Mouse (Mus musculus) ES-E14 (cell line): ENCODE data around the gene Ugt1a10. TPM values are rescaled to one million over a fixed set of nuclear protein-coding genes. Genes with fewer than 3 reads are reported as not detected.

Experiments
- DNase-seq: peaks from one replicate; pipeline ENCODE4 v3.0.0-alpha.2; 2013; ENCODE audit warnings: low read depth, low spot score
- H3K27ac ChIP-seq: 2 replicates; pipeline ENCODE4 v1.5.1; 2012; ENCODE audit warnings: low read depth, mild to moderate bottlenecking, low read length, moderate library complexity, mixed read lengths; ENCODE audit not compliant: poor library complexity, insufficient read depth, severe bottlenecking
- H3K36me3 ChIP-seq: 2 replicates; pipeline ENCODE4 v1.6.1; 2012; ENCODE audit warnings: mild to moderate bottlenecking, low read length, moderate library complexity, mixed read lengths; ENCODE audit not compliant: control insufficient read depth, poor library complexity, insufficient read depth, severe bottlenecking
- H3K4me1 ChIP-seq, 2 experiments: fragments of 150-350 bp in 1 of 2; sonication (generic) in 1 of 2; 2 replicates each; pipeline ENCODE4 v1.6.1; 2012; ENCODE audit warnings: low read length in 2 of 2, mild to moderate bottlenecking in 1 of 2, mixed read lengths in 1 of 2; ENCODE audit not compliant: control insufficient read depth in 2 of 2, insufficient read depth in 2 of 2, poor library complexity in 1 of 2
- H3K4me3 ChIP-seq, 2 experiments: fragments of 150-350 bp in 1 of 2; sonication (generic) in 1 of 2; 2 replicates each; pipeline ENCODE4 v1.5.1; 2012; ENCODE audit warnings: low read length in 2 of 2, low read depth in 1 of 2, mild to moderate bottlenecking in 1 of 2, mixed read lengths in 1 of 2; ENCODE audit not compliant: insufficient read depth in 1 of 2, poor library complexity in 1 of 2, severe bottlenecking in 1 of 2
- H3K9ac ChIP-seq: 2 replicates; pipeline ENCODE4 v1.6.1; 2012; ENCODE audit warnings: low read depth, mild to moderate bottlenecking, low read length, mixed read lengths; ENCODE audit not compliant: poor library complexity, insufficient read depth, severe bottlenecking
- H3K9me3 ChIP-seq: fragments of 150-350 bp; sonication (generic); 2 replicates; pipeline ENCODE4 v1.6.1; 2012; ENCODE audit warnings: low read depth, mild to moderate bottlenecking, low read length; ENCODE audit not compliant: control insufficient read depth, insufficient read depth
- CHD2 ChIP-seq: IDR thresholded peaks from 2 replicates; pipeline ENCODE4 v1.6.1; 2014; ENCODE audit warnings: mild to moderate bottlenecking, low read depth, low read length, inconsistent platforms
- HCFC1 ChIP-seq: IDR thresholded peaks from 2 replicates; pipeline ENCODE4 v1.6.1; 2012; ENCODE audit warnings: low read length, inconsistent platforms, borderline replicate concordance; ENCODE audit not compliant: insufficient read depth
- MAFK ChIP-seq: IDR thresholded peaks from 2 replicates; pipeline ENCODE4 v1.6.1; 2014; ENCODE audit warnings: mild to moderate bottlenecking, low read depth, low read length, inconsistent platforms; ENCODE audit not compliant: insufficient read depth
- ZC3H11A ChIP-seq: IDR thresholded peaks from 2 replicates; pipeline ENCODE4 v1.6.1; 2012; ENCODE audit warnings: low read depth, mild to moderate bottlenecking, inconsistent platforms, low read length, borderline replicate concordance
- ZNF384 ChIP-seq: IDR thresholded peaks from 2 replicates; pipeline ENCODE4 v1.6.1; 2012; ENCODE audit warnings: low read depth, low read length, inconsistent platforms
- in situ Hi-C, 2 experiments: fragments of 600-800 bp; cut with MboI; formaldehyde crosslinking; loops; one replicate each; pipeline ENCODE4 v1.15.1; 2025; ENCODE audit warnings: low sequenced_read_pairs in 2 of 2, inconsistent platforms in 1 of 2; ENCODE audit not compliant: unreplicated experiment in 2 of 2
- total RNA-seq: library from RNA; depleted of rRNA; stranded (reverse); fragments of 300-350 nt; gene quantifications from 2 replicates; pipeline ENCODE4 v1.2.3, GENCODE M21; 2012

The Ugt1a10 gene
- total RNA-seq, 1 experiment: not detected

- H3K27ac ChIP-seq: no peak overlapping the region
- in situ Hi-C loops: no loop called here
- no peak for DNase-seq
- TF ChIP-seq HCFC1 (no peak), MAFK (no peak), CHD2 (no peak), ZNF384 (no peak), ZC3H11A (no peak)
- H3K9me3 ChIP-seq: no peaks in the 10 kb centered on the region
- no peaks in the 10 kb centered on the region for H3K4me1 ChIP-seq
- H3K36me3 ChIP-seq: no peaks in the 10 kb centered on the region
- no peak overlapping the region for H3K9ac ChIP-seq
- no peak overlapping the region for H3K4me3 ChIP-seq
Observed at GRCm38 (mm10) chr1:88213061-88213460, 157.9 kb downstream of the Ugt1a10 start.

- no peak overlapping the region for H3K9ac ChIP-seq
- no peaks in the 10 kb centered on the region for H3K36me3 ChIP-seq
- in situ Hi-C loops: no loop called here
- H3K9me3 ChIP-seq: no peaks in the 10 kb centered on the region
- no peak overlapping the region for H3K27ac ChIP-seq
- TF ChIP-seq HCFC1 (no peak), CHD2 (no peak), MAFK (no peak), ZC3H11A (no peak), ZNF384 (no peak)
- DNase-seq: no peak
- no peak overlapping the region for H3K4me3 ChIP-seq
- no peaks in the 10 kb centered on the region for H3K4me1 ChIP-seq
Observed at GRCm38 (mm10) chr1:88213766-88214461, 158.7 kb downstream of the Ugt1a10 start.

GRCm38 (mm10) chr1:88214462-88214952 lies 159.3 kb downstream of the Ugt1a10 start:
- Histone ChIP-seq H3K36me3 (no peaks in the 10 kb centered on the region), H3K27ac (no peak overlapping the region), H3K9ac (no peak overlapping the region), H3K9me3 (no peaks in the 10 kb centered on the region), H3K4me3 (no peak overlapping the region), H3K4me1 (no peaks in the 10 kb centered on the region)
- TF ChIP-seq ZC3H11A (no peak), CHD2 (no peak), HCFC1 (no peak), ZNF384 (no peak), MAFK (no peak)
- in situ Hi-C loops: no loop called here
- no peak for DNase-seq

GRCm38 (mm10) chr1:88215466-88216380 lies 160.5 kb downstream of the Ugt1a10 start:
- TF ChIP-seq CHD2: no peak
- no peak for TF ChIP-seq HCFC1
- no peak for TF ChIP-seq MAFK
- no peak for TF ChIP-seq ZC3H11A
- no peak for TF ChIP-seq ZNF384
- no peaks in the 10 kb centered on the region for H3K4me1 ChIP-seq
- H3K9me3 ChIP-seq: no peaks in the 10 kb centered on the region
- H3K27ac ChIP-seq: no peak overlapping the region
- no peaks in the 10 kb centered on the region for H3K36me3 ChIP-seq
- in situ Hi-C loops: no loop called here
- H3K9ac ChIP-seq: no peak overlapping the region
- no peak for DNase-seq
- no peak overlapping the region for H3K4me3 ChIP-seq
